Mouse (Mus musculus) midbrain, embryonic 14.5 days (tissue): ENCODE data around the gene A730049H05Rik. TPM values are rescaled to one million over a fixed set of nuclear protein-coding genes. Genes with fewer than 3 reads are reported as not detected.

Source experiments
- ATAC-seq: fragments of 200-750 bp; cut with Nextera tagmentation; 2 replicates; pipeline ENCODE4 v1.8.0; 2017; ENCODE audit warnings: moderate number of reproducible peaks, moderate library complexity; ENCODE audit not compliant: low FRiP score, low TSS enrichment
- DNase-seq: peaks from one replicate; pipeline ENCODE4 v3.0.0-alpha.2; 2015
- H3K27ac ChIP-seq: fragments of 300-500 bp; sonication (generic); replicated peaks from 2 replicates; pipeline ENCODE4 v1.5.1; 2014; ENCODE audit warnings: mild to moderate bottlenecking, low read depth, low read length, moderate library complexity
- H3K27me3 ChIP-seq: fragments of 300-500 bp; sonication (generic); 2 replicates; pipeline ENCODE4 v1.6.1; 2014; ENCODE audit warnings: low read length, control low read depth, mixed read lengths; ENCODE audit not compliant: control insufficient read depth, insufficient read depth
- H3K36me3 ChIP-seq: fragments of 300-500 bp; sonication (generic); 2 replicates; pipeline ENCODE4 v1.6.1; 2014; ENCODE audit warnings: low read length, control low read depth; ENCODE audit not compliant: control insufficient read depth, insufficient read depth
- H3K4me1 ChIP-seq: fragments of 300-500 bp; sonication (generic); 2 replicates; pipeline ENCODE4 v1.6.1; 2014; ENCODE audit warnings: mild to moderate bottlenecking, antibody characterized with exemption, low read length, control low read depth; ENCODE audit not compliant: control insufficient read depth, insufficient read depth
- H3K4me2 ChIP-seq: fragments of 300-500 bp; sonication (generic); 2 replicates; pipeline ENCODE4 v1.6.1; 2014; ENCODE audit warnings: mild to moderate bottlenecking, low read length, moderate library complexity
- H3K4me3 ChIP-seq: fragments of 300-500 bp; sonication (generic); replicated peaks from 2 replicates; pipeline ENCODE4 v1.5.1; 2014; ENCODE audit warnings: low read depth, low read length
- H3K9ac ChIP-seq: fragments of 300-500 bp; sonication (generic); replicated peaks from 2 replicates; pipeline ENCODE4 v1.6.1; 2014; ENCODE audit warnings: mild to moderate bottlenecking, low read length, moderate library complexity
- H3K9me3 ChIP-seq: fragments of 300-500 bp; sonication (generic); 2 replicates; pipeline ENCODE4 v1.6.1; 2016; ENCODE audit warnings: low read length, control low read depth, mixed read lengths; ENCODE audit not compliant: control insufficient read depth
- WGBS: fragments of 180-500 bp; shearing (Covaris S2); extraction: QIAGEN DNeasy Blood & Tissue Kit; methylation state at CpG from one replicate; pipeline ENCODE4 v1.1.7; 2014; 5-methylcytosine and 5-hydroxymethylcytosine counted together
- polyA plus RNA-seq: library from polyadenylated mRNA; unstranded; fragments of >200 nt; fragmentation: Nextera tagmentation; extraction: Ambion mirVana; gene quantifications from 2 replicates; pipeline ENCODE4 v1.2.1, GENCODE M21; 2014

A730049H05Rik gene
- polyA plus RNA-seq, 1 experiment from 2014 or later, result 0.37 TPM

DNA sequence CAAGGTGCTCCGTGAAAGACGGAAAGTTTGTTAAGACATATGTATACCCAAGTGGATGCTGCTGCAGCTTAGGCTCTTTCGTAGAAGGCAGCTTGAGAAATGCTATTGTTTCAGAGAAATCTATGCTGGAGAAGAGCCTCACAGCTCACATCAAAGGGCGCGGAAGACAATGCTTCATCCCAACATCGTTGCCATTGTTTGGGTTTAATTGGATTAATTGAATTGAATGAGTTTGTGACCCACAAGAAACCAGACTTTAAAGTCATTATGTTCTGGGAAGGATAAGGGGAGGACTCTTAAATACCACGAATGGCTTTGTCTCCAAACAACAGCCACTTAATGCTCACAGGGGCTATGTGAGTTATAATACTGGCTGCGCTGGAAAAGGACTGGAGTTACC is 1.4 kb downstream of the A730049H05Rik start:
- no peak overlapping the region for H3K4me2 ChIP-seq
- H3K4me3 ChIP-seq, result no peak overlapping the region
- H3K9me3 ChIP-seq, result no peaks in the 10 kb centered on the region
- H3K4me1 ChIP-seq, result peaks cover 6% of the 10 kb centered on the region
- H3K9ac ChIP-seq, result no peak overlapping the region
- H3K36me3 ChIP-seq, result no peaks in the 10 kb centered on the region
- DNase-seq (peak; percentile 15), ATAC-seq (no peak)
- 14% methylated on average over 8 of the region's 8 CpGs for WGBS
- no peak overlapping the region for H3K27ac ChIP-seq
- 0 out of 2 replicates have a peak, but pooled peaks cover 3% of the 10 kb centered on the region for H3K27me3 ChIP-seq

GRCm38 (mm10) chr6:92821606-92822005 is 5.3 kb downstream of the A730049H05Rik start:
- 5% methylated on average over 5 of the region's 5 CpGs for WGBS
- DNase-seq, result no peak

GRCm38 (mm10) chr6:92822006-92822405 is 5.7 kb downstream of the A730049H05Rik start:
- Histone ChIP-seq H3K4me1 (peaks cover 6% of the 10 kb centered on the region), H3K4me3 (no peak overlapping the region), H3K9ac (no peak overlapping the region), H3K27me3 (no peaks in the 10 kb centered on the region), H3K36me3 (no peaks in the 10 kb centered on the region), H3K4me2 (no peak overlapping the region), H3K9me3 (no peaks in the 10 kb centered on the region), H3K27ac (no peak overlapping the region)
- WGBS, result 22% methylated on average over 6 of the region's 6 CpGs
- peak; percentile 15 for DNase-seq
- ATAC-seq, result no peak

More at GRCm38 (mm10) chr6:92821606-92822005, 5.3 kb downstream of the A730049H05Rik start:
- H3K9me3 ChIP-seq, result no peaks in the 10 kb centered on the region
- no peak overlapping the region for H3K4me2 ChIP-seq
- no peak for ATAC-seq
- H3K27me3 ChIP-seq, result no peaks in the 10 kb centered on the region
- no peaks in the 10 kb centered on the region for H3K36me3 ChIP-seq
- no peak overlapping the region for H3K9ac ChIP-seq
- H3K27ac ChIP-seq, result no peak overlapping the region
- no peak overlapping the region for H3K4me3 ChIP-seq
- H3K4me1 ChIP-seq, result peaks cover 6% of the 10 kb centered on the region

DNA sequence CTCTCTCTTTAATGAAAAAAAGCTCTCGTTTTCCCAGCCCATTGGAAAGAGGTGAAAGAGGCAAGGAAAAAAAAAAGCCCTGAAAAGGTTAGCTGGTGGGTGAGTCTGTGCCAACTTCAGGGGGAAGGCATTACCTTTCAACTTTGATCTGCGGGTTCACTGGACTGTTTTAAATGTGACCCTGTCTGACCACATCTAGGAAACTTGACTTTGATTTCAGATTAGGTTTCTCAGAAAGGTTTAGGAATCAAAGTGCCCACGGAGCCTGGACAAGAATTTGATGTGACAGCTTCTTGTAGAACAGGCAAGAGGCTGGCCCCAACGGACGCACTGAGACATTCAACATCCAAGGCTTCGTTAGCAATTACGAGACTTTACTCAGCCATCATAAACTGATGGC is 7.7 kb downstream of the A730049H05Rik start:
- H3K27me3 ChIP-seq, result no peaks in the 10 kb centered on the region
- no peak overlapping the region for H3K4me2 ChIP-seq
- no peaks in the 10 kb centered on the region for H3K36me3 ChIP-seq
- DNase-seq (peak; percentile 37), ATAC-seq (no peak)
- no peak overlapping the region for H3K4me3 ChIP-seq
- peaks cover 6% of the 10 kb centered on the region for H3K4me1 ChIP-seq
- H3K9ac ChIP-seq, result no peak overlapping the region
- WGBS, result 41% methylated on average over 7 of the region's 7 CpGs
- no peak overlapping the region for H3K27ac ChIP-seq
- H3K9me3 ChIP-seq, result no peaks in the 10 kb centered on the region

DNA sequence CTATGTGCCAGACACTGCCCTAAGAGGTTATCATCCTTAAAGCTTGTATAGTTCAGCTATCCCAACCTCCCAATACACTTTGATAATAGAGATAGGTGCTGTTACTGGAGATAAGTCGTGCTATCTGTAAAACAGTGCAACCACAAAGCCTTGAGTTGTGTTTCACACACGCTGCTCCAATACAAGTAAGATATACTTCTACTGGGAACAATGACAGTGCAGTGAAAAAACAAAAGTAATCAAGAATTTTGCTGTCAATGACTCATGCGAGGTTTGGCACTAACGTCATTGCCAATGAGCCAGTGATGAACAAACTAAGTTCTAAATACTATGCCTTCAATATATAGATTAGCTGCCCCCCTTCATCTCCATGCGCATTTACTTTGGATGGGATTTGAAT is 10.3 kb downstream of the A730049H05Rik start:
- Histone ChIP-seq H3K9ac (no peak overlapping the region), H3K9me3 (no peaks in the 10 kb centered on the region), H3K27ac (no peak overlapping the region), H3K4me3 (no peak overlapping the region), H3K27me3 (no peaks in the 10 kb centered on the region), H3K4me2 (no peak overlapping the region), H3K36me3 (no peaks in the 10 kb centered on the region), H3K4me1 (peaks cover 5% of the 10 kb centered on the region)
- DNase-seq (no peak), ATAC-seq (no peak)
- WGBS, result 85% methylated on average over 5 of the region's 5 CpGs

DNA sequence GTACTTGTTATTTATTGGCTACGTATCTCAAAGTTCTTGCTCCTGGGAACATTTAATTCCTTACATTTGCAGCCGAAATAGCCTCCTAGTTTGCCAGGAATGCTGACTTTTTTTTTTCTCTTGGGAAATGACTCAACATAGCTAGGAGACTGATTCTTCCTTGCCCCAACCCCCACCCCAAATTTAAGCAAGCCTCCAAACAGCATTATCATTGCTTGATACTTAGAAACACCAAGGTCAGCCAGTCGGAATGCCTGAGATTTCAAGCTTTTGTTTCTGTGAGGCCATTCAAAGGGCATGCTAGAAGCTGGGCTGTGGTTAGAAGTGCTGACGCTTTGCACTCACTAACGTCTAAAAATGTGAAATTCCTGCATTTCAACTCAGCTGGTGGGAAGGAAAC is 11.1 kb downstream of the A730049H05Rik start:
- Histone ChIP-seq H3K27ac (no peak overlapping the region), H3K9me3 (no peaks in the 10 kb centered on the region), H3K4me1 (no peaks in the 10 kb centered on the region), H3K4me3 (no peak overlapping the region), H3K9ac (no peak overlapping the region), H3K36me3 (no peaks in the 10 kb centered on the region), H3K4me2 (no peak overlapping the region), H3K27me3 (no peaks in the 10 kb centered on the region)
- WGBS, result 51% methylated on average over 5 of the region's 5 CpGs
- DNase-seq (no peak), ATAC-seq (no peak)

- Histone ChIP-seq H3K36me3 (no peaks in the 10 kb centered on the region), H3K4me2 (no peak overlapping the region), H3K4me3 (no peak overlapping the region), H3K9ac (no peak overlapping the region), H3K9me3 (no peaks in the 10 kb centered on the region), H3K27ac (no peak overlapping the region), H3K4me1 (no peaks in the 10 kb centered on the region), H3K27me3 (no peaks in the 10 kb centered on the region)
- 89% methylated on average over 2 of the region's 2 CpGs for WGBS
- DNase-seq (no peak), ATAC-seq (no peak)
These were observed 12.9 kb downstream of the A730049H05Rik start for GRCm38 (mm10) chr6:92829148-92829547.

- Histone ChIP-seq H3K27me3 (no peaks in the 10 kb centered on the region), H3K9me3 (no peaks in the 10 kb centered on the region), H3K27ac (no peak overlapping the region), H3K9ac (no peak overlapping the region), H3K36me3 (no peaks in the 10 kb centered on the region), H3K4me3 (no peak overlapping the region), H3K4me1 (no peaks in the 10 kb centered on the region), H3K4me2 (no peak overlapping the region)
- WGBS, result 80% methylated on average over 2 of the region's 2 CpGs
- ATAC-seq, result no peak
- no peak for DNase-seq
These were observed 14.8 kb downstream of the A730049H05Rik start for GRCm38 (mm10) chr6:92831106-92831505.

DNA sequence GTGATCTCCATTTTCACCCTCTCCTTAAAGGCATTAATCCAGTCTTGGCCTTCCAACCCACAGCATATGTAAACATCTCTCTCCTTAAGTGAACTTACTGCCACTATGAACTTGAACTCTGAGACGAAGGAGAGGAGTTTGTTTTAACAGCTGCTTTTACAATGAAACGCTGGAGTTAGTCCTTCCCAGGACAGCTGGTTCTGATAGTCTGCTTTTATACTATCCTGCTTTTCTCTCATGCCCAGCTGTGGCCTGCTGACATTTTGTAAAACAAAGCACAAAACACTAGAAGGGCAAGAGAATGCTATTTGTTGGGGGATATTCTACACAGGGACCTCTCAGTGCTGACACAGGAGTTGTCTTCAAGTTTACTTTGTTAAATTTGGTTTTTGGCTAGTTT is 25.7 kb downstream of the A730049H05Rik start:
- H3K36me3 ChIP-seq, result no peaks in the 10 kb centered on the region
- DNase-seq (no peak), ATAC-seq (no peak)
- H3K4me3 ChIP-seq, result no peak overlapping the region
- no peaks in the 10 kb centered on the region for H3K27me3 ChIP-seq
- no peak overlapping the region for H3K4me2 ChIP-seq
- 13% methylated on average over 2 of the region's 2 CpGs for WGBS
- no peak overlapping the region for H3K9ac ChIP-seq
- H3K9me3 ChIP-seq, result no peaks in the 10 kb centered on the region
- no peaks in the 10 kb centered on the region for H3K4me1 ChIP-seq
- H3K27ac ChIP-seq, result no peak overlapping the region
